Mouse (Mus musculus) forebrain, embryonic 16.5 days (tissue): Measurements from ENCODE around the gene C1qb. TPM values are rescaled to one million over a fixed set of nuclear protein-coding genes. Genes with fewer than 3 reads are reported as not detected.

Experiments
- ATAC-seq: fragments of 200-750 bp; cut with Nextera tagmentation; 2 replicates; pipeline ENCODE4 v1.8.0; 2017; ENCODE audit warnings: mild to moderate bottlenecking, moderate library complexity
- H3K27ac ChIP-seq: fragments of 300-500 bp; sonication (generic); 2 replicates; pipeline ENCODE4 v1.5.1; 2014; ENCODE audit warnings: low read length, control low read depth
- H3K27me3 ChIP-seq: fragments of 300-500 bp; sonication (generic); replicated peaks from 2 replicates; pipeline ENCODE4 v1.6.1; 2014; ENCODE audit warnings: low read length; ENCODE audit not compliant: control insufficient read depth, insufficient read depth
- H3K36me3 ChIP-seq: fragments of 300-500 bp; sonication (generic); 2 replicates; pipeline ENCODE4 v1.6.1; 2014; ENCODE audit not compliant: control insufficient read depth, insufficient read depth
- H3K4me1 ChIP-seq: fragments of 300-500 bp; sonication (generic); replicated peaks from 2 replicates; pipeline ENCODE4 v1.6.1; 2014; ENCODE audit warnings: low read length; ENCODE audit not compliant: control insufficient read depth, insufficient read depth
- H3K4me2 ChIP-seq: fragments of 300-500 bp; sonication (generic); 2 replicates; pipeline ENCODE4 v1.6.1; 2014; ENCODE audit warnings: mild to moderate bottlenecking, low read length, control low read depth
- H3K4me3 ChIP-seq: fragments of 300-500 bp; sonication (generic); replicated peaks from 2 replicates; pipeline ENCODE4 v1.5.1; 2014; ENCODE audit warnings: mild to moderate bottlenecking, low read length, control low read depth
- H3K9ac ChIP-seq: fragments of 300-500 bp; sonication (generic); replicated peaks from 2 replicates; pipeline ENCODE4 v1.6.1; 2014; ENCODE audit warnings: low read depth, low read length, control low read depth
- H3K9me3 ChIP-seq: fragments of 300-500 bp; sonication (generic); 2 replicates; pipeline ENCODE4 v1.6.1; 2016; ENCODE audit warnings: low read length; ENCODE audit not compliant: control insufficient read depth
- WGBS: fragments of 180-500 bp; shearing (Covaris S2); extraction: QIAGEN DNeasy Blood & Tissue Kit; methylation state at CpG from one replicate; pipeline ENCODE4 v1.1.7; 2014; 5-methylcytosine and 5-hydroxymethylcytosine counted together
- polyA plus RNA-seq: library from polyadenylated mRNA; unstranded; fragments of >200 nt; fragmentation: Nextera tagmentation; extraction: Ambion mirVana; gene quantifications from 2 replicates; pipeline ENCODE4 v1.2.1, GENCODE M21; 2015

The C1qb gene
- polyA plus RNA-seq, result 24.1 and 32.0 TPM in 2 replicates

DNA sequence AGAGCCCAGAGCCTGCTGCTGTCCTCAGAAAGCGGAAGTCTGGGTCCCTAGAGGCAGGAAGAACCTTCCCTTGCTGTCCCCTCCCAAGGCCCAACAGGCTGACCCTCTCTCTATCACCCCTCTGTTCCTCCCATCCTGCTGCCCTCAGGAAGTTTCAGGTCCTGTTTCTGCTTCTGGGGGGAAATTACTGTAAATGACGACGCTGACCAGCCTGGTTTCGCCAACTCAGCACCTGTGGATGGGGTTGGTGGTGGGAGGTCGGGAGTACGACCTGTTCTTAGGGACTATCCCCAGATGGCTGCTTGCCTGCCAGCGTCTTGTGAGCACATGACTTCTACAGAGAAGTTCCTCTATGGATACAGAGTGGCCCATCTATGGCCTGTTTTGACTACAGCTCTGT lies at the start of gene C1qb:
Gene C1qb (minus strand): TSS at position 87 of the 400 bp plus-strand sequence.
- ATAC-seq, result no peak
- 79% methylated on average over 7 of the region's 7 CpGs for WGBS
- Histone ChIP-seq H3K4me1 (no peaks in the 10 kb centered on the region), H3K4me2 (no peak within 1 kb of the TSS), H3K4me3 (no peak within 1 kb of the TSS), H3K9me3 (no peaks in the 10 kb centered on the region), H3K27me3 (no peaks in the 10 kb centered on the region), H3K9ac (no peak within 1 kb of the TSS), H3K36me3 (no peaks in the 10 kb centered on the region), H3K27ac (no peak within 1 kb of the TSS)

- H3K4me2 ChIP-seq, result no peak overlapping the region
- H3K27ac ChIP-seq, result no peak overlapping the region
- no peaks in the 10 kb centered on the region for H3K36me3 ChIP-seq
- no peak overlapping the region for H3K9ac ChIP-seq
- WGBS, result 44% methylated on average over 18 of the region's 18 CpGs
- no peak overlapping the region for H3K4me3 ChIP-seq
- no peaks in the 10 kb centered on the region for H3K9me3 ChIP-seq
- ATAC-seq, result peak; percentile 72
- H3K27me3 ChIP-seq, result no peaks in the 10 kb centered on the region
- H3K4me1 ChIP-seq, result 0 out of 2 replicates have a peak, but pooled peaks cover 2% of the 10 kb centered on the region
Observed at GRCm38 (mm10) chr4:136934746-136935613, 49.0 kb upstream of the C1qb start.

DNA sequence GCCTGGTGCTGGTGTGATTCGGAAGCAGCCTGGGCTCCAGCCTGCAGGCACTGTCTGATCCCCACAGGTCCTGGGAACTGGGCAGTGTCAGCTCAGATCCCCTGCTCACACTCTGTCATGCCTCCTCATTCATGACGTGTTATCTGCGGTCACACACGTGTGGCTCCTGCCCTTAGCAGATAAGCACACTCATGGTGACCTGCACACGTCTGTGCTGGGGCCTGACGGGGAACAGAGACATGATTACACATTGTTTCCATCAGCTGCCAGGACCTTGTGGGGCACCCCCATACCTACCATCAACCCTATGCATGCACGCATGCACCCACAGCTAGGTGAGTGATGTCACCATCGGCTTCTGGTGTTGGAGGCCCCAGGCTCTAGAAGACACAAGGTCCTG lies 44.5 kb upstream of the C1qb start:
- H3K27me3 ChIP-seq, result peaks cover 14% of the 10 kb centered on the region; the same call in 1 of the 2 replicates
- H3K9me3 ChIP-seq, result no peaks in the 10 kb centered on the region
- ATAC-seq, result no peak

GRCm38 (mm10) chr4:136928928-136929327 lies 42.9 kb upstream of the C1qb start:
- ATAC-seq, result no peak
- no peaks in the 10 kb centered on the region for H3K9me3 ChIP-seq
- 0 out of 2 replicates have a peak, but pooled peaks cover 2% of the 10 kb centered on the region for H3K4me1 ChIP-seq
- H3K27me3 ChIP-seq, result peaks cover 19% of the 10 kb centered on the region
- no peak overlapping the region for H3K9ac ChIP-seq
- 6% methylated on average over 5 of the region's 5 CpGs for WGBS
- H3K27ac ChIP-seq, result no peak overlapping the region
- H3K4me2 ChIP-seq, result no peak overlapping the region
- H3K36me3 ChIP-seq, result no peaks in the 10 kb centered on the region
- no peak overlapping the region for H3K4me3 ChIP-seq

More for the DNA sequence above, 44.5 kb upstream of the C1qb start:
- 86% methylated on average over 8 of the region's 8 CpGs for WGBS
- no peaks in the 10 kb centered on the region for H3K36me3 ChIP-seq
- H3K4me3 ChIP-seq, result no peak overlapping the region
- H3K4me1 ChIP-seq, result 0 out of 2 replicates have a peak, but pooled peaks cover 4% of the 10 kb centered on the region
- H3K27ac ChIP-seq, result no peak overlapping the region
- no peak overlapping the region for H3K4me2 ChIP-seq
- no peak overlapping the region for H3K9ac ChIP-seq

DNA sequence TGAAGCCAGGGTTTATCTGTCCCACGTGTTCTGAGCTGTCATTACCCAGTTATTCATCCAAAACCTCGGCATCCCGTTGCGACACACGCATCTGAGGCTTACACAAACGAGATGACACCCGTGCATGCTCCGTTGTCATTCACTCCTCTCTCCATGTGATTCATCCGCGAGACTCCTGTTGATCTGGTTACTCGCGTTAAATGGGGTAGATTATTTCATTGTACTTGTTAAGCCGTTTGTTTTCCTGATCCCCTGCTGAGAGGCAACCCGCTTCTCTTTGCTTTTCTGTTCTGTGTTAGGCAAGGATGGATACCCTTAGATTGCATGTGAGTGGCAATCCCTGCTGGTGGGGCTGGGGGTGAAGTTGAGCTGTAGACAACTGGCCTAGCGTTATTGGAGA lies 39.8 kb upstream of the C1qb start:
- Histone ChIP-seq H3K9me3 (no peaks in the 10 kb centered on the region), H3K27me3 (peaks cover 23% of the 10 kb centered on the region), H3K4me1 (peaks cover 5% of the 10 kb centered on the region; the same call in 1 of the 2 replicates), H3K4me2 (no peak overlapping the region), H3K9ac (no peak overlapping the region), H3K27ac (no peak overlapping the region), H3K36me3 (no peaks in the 10 kb centered on the region), H3K4me3 (no peak overlapping the region)
- WGBS, result 3% methylated on average over 15 of the region's 15 CpGs
- ATAC-seq, result no peak

GRCm38 (mm10) chr4:136924529-136924928 lies 38.5 kb upstream of the C1qb start:
- no peak overlapping the region for H3K27ac ChIP-seq
- no peaks in the 10 kb centered on the region for H3K9me3 ChIP-seq
- no peaks in the 10 kb centered on the region for H3K36me3 ChIP-seq
- no peak overlapping the region for H3K9ac ChIP-seq
- no peak overlapping the region for H3K4me2 ChIP-seq
- peaks cover 23% of the 10 kb centered on the region for H3K27me3 ChIP-seq
- no peak overlapping the region for H3K4me3 ChIP-seq
- H3K4me1 ChIP-seq, result peaks cover 5% of the 10 kb centered on the region; the same call in 1 of the 2 replicates
- WGBS, result 4% methylated on average over 6 of the region's 6 CpGs
- no peak for ATAC-seq

- Histone ChIP-seq H3K36me3 (no peaks in the 10 kb centered on the region), H3K9ac (no peak overlapping the region), H3K27ac (no peak overlapping the region), H3K4me1 (peaks cover 16% of the 10 kb centered on the region), H3K4me2 (no peak overlapping the region), H3K4me3 (no peak overlapping the region), H3K9me3 (no peaks in the 10 kb centered on the region), H3K27me3 (peaks cover 15% of the 10 kb centered on the region; the same call in 1 of the 2 replicates)
- ATAC-seq, result no peak
- 70% methylated on average over 3 of the region's 3 CpGs for WGBS
Observed at GRCm38 (mm10) chr4:136919526-136919925, 33.5 kb upstream of the C1qb start.

GRCm38 (mm10) chr4:136918834-136919233 lies 32.8 kb upstream of the C1qb start:
- Histone ChIP-seq H3K36me3 (no peaks in the 10 kb centered on the region), H3K27me3 (peaks cover 10% of the 10 kb centered on the region; the same call in 1 of the 2 replicates), H3K4me1 (peaks cover 16% of the 10 kb centered on the region), H3K4me2 (no peak overlapping the region), H3K4me3 (no peak overlapping the region), H3K9me3 (no peaks in the 10 kb centered on the region), H3K27ac (no peak overlapping the region), H3K9ac (no peak overlapping the region)
- WGBS, result 85% methylated on average over 8 of the region's 8 CpGs
- no peak for ATAC-seq

- H3K9me3 ChIP-seq, result no peaks in the 10 kb centered on the region
- no peak overlapping the region for H3K27ac ChIP-seq
- peaks cover 20% of the 10 kb centered on the region for H3K4me1 ChIP-seq
- no peak overlapping the region for H3K4me3 ChIP-seq
- 33% methylated on average over 7 of the region's 7 CpGs for WGBS
- no peaks in the 10 kb centered on the region for H3K36me3 ChIP-seq
- H3K4me2 ChIP-seq, result no peak overlapping the region
- peak; percentile 36; the same call in 1 of the 2 replicates for ATAC-seq
- H3K9ac ChIP-seq, result no peak overlapping the region
- peaks cover 9% of the 10 kb centered on the region; the same call in 1 of the 2 replicates for H3K27me3 ChIP-seq
Observed at GRCm38 (mm10) chr4:136917165-136917524, 31.2 kb upstream of the C1qb start.
